Mouse (Mus musculus) cerebellum, adult 2 months (tissue): ENCODE results near the gene Nedd9.

ENCODE experiments used
- CTCF ChIP-seq: fragments of 200-500 bp; IDR thresholded peaks from 2 replicates; pipeline ENCODE4 v1.5.1; 2011; ENCODE audit warnings: low read depth, mild to moderate bottlenecking, control low read depth, low read length, moderate library complexity, borderline replicate concordance; ENCODE audit not compliant: insufficient read depth
- POLR2A ChIP-seq: fragments of 200-500 bp; IDR thresholded peaks from 2 replicates; pipeline ENCODE4 v1.6.1; 2011; ENCODE audit warnings: low read length, control low read depth, borderline replicate concordance; ENCODE audit not compliant: insufficient read depth

GRCm38 (mm10) chr13:41339195-41339594 is 148.0 kb downstream of the Nedd9 start:
- TF ChIP-seq POLR2A (no peak), CTCF (no peak)
